Mouse (Mus musculus): ENCODE results near the gene Pwwp2b. TPM values are rescaled to one million over a fixed set of nuclear protein-coding genes. Genes with fewer than 3 reads are reported as not detected.

The Pwwp2b gene
- 2.3 and 2.7 TPM in 2 replicates for polyA plus RNA-seq (2016; fragmentation: Nextera tagmentation; extraction: Ambion mirVana)

- under 1% methylated on average over 70 of the region's 72 CpGs for WGBS (ENCODE audit: insufficient replicate concordance)
- H3K27me3 ChIP-seq (replicated peaks), result peaks cover 55% of the 10 kb centered on the region
- ATAC-seq, result peak; percentile 71
- peaks cover 64% of the 10 kb centered on the region for H3K4me1 ChIP-seq
- peak within 1 kb of the TSS; percentile 59 for H3K27ac ChIP-seq
- peak within 1 kb of the TSS; percentile 82 for H3K4me2 ChIP-seq
- no peaks in the 10 kb centered on the region for H3K36me3 ChIP-seq
- H3K9ac ChIP-seq, result peak within 1 kb of the TSS; percentile 64
- no peaks in the 10 kb centered on the region for H3K9me3 ChIP-seq (replicated peaks)
- peak within 1 kb of the TSS; percentile 64 for H3K4me3 ChIP-seq
Measured at GRCm38 (mm10) chr7:139247881-139248614, at the start of gene Pwwp2b. Pwwp2b (plus strand) TSS chr7:139248482.

- no peak for ATAC-seq
- no peak overlapping the region for H3K27ac ChIP-seq
- H3K9ac ChIP-seq, result no peak overlapping the region
- no peaks in the 10 kb centered on the region for H3K36me3 ChIP-seq
- H3K4me3 ChIP-seq, result no peak overlapping the region
- H3K4me2 ChIP-seq, result no peak overlapping the region
- 27% methylated on average over 7 of the region's 7 CpGs for WGBS (ENCODE audit: insufficient replicate concordance)
- H3K27me3 ChIP-seq (replicated peaks), result peaks cover 23% of the 10 kb centered on the region
- H3K4me1 ChIP-seq, result no peaks in the 10 kb centered on the region
- H3K9me3 ChIP-seq (replicated peaks), result no peaks in the 10 kb centered on the region
Measured at GRCm38 (mm10) chr7:139200108-139200507, 48.2 kb upstream of the Pwwp2b start.

- no peaks in the 10 kb centered on the region for H3K36me3 ChIP-seq
- H3K27ac ChIP-seq, result no peak overlapping the region
- H3K9me3 ChIP-seq (replicated peaks), result no peaks in the 10 kb centered on the region
- peaks cover 23% of the 10 kb centered on the region for H3K27me3 ChIP-seq (replicated peaks)
- H3K4me3 ChIP-seq, result no peak overlapping the region
- WGBS (ENCODE audit: insufficient replicate concordance), result 34% methylated on average over 6 of the region's 6 CpGs
- no peaks in the 10 kb centered on the region for H3K4me1 ChIP-seq
- no peak overlapping the region for H3K4me2 ChIP-seq
- H3K9ac ChIP-seq, result no peak overlapping the region
- no peak for ATAC-seq
Measured at GRCm38 (mm10) chr7:139201209-139201608, 47.1 kb upstream of the Pwwp2b start.

GRCm38 (mm10) chr7:139208023-139208772 lies 40.1 kb upstream of the Pwwp2b start:
- Histone ChIP-seq H3K4me2 (no peak overlapping the region), H3K9me3 (replicated peaks) (no peaks in the 10 kb centered on the region), H3K9ac (no peak overlapping the region), H3K27ac (no peak overlapping the region), H3K4me1 (peaks cover 16% of the 10 kb centered on the region), H3K4me3 (no peak overlapping the region), H3K36me3 (no peaks in the 10 kb centered on the region), H3K27me3 (replicated peaks) (no peaks in the 10 kb centered on the region; the same call in 1 of the 2 replicates)
- no peak for ATAC-seq
- 10% methylated on average over 7 of the region's 7 CpGs for WGBS (ENCODE audit: insufficient replicate concordance)

- Histone ChIP-seq H3K9ac (no peak overlapping the region), H3K4me3 (no peak overlapping the region), H3K27me3 (replicated peaks) (no peaks in the 10 kb centered on the region; the same call in 1 of the 2 replicates), H3K9me3 (replicated peaks) (no peaks in the 10 kb centered on the region), H3K27ac (no peak overlapping the region), H3K4me2 (no peak overlapping the region), H3K36me3 (no peaks in the 10 kb centered on the region), H3K4me1 (peaks cover 21% of the 10 kb centered on the region)
- ATAC-seq, result no peak
- 72% methylated on average over 4 of the region's 4 CpGs for WGBS (ENCODE audit: insufficient replicate concordance)
Measured at GRCm38 (mm10) chr7:139208773-139209095, 39.5 kb upstream of the Pwwp2b start.

GRCm38 (mm10) chr7:139211761-139212160 lies 36.5 kb upstream of the Pwwp2b start:
- H3K4me1 ChIP-seq, result peaks cover 22% of the 10 kb centered on the region
- H3K4me2 ChIP-seq, result no peak overlapping the region
- H3K27ac ChIP-seq, result no peak overlapping the region
- no peak overlapping the region for H3K4me3 ChIP-seq
- no peaks in the 10 kb centered on the region; the same call in 1 of the 2 replicates for H3K27me3 ChIP-seq (replicated peaks)
- H3K36me3 ChIP-seq, result no peaks in the 10 kb centered on the region
- WGBS (ENCODE audit: insufficient replicate concordance), result 81% methylated on average over 6 of the region's 6 CpGs
- no peak overlapping the region for H3K9ac ChIP-seq
- H3K9me3 ChIP-seq (replicated peaks), result no peaks in the 10 kb centered on the region
- ATAC-seq, result no peak

- no peaks in the 10 kb centered on the region for H3K36me3 ChIP-seq
- peaks cover 22% of the 10 kb centered on the region for H3K4me1 ChIP-seq
- peak within 1 kb of the TSS; percentile 62 for H3K4me3 ChIP-seq
- no peaks in the 10 kb centered on the region for H3K9me3 ChIP-seq (replicated peaks)
- peak within 1 kb of the TSS; percentile 76 for H3K4me2 ChIP-seq
- H3K9ac ChIP-seq, result peak within 1 kb of the TSS; percentile 62
- ATAC-seq, result peak; percentile 98
- peak within 1 kb of the TSS; percentile 64; the same call in 1 of the 2 replicates for H3K27ac ChIP-seq
- H3K27me3 ChIP-seq (replicated peaks), result no peaks in the 10 kb centered on the region
- 2% methylated on average over 53 of the region's 53 CpGs for WGBS (ENCODE audit: insufficient replicate concordance)
Measured at GRCm38 (mm10) chr7:139212754-139213745, 35.2 kb upstream of the Pwwp2b start, which contains the start of the genes Lrrc27 and Stk32c. Lrrc27 (plus strand) TSS chr7:139212988. Stk32c (minus strand) TSS chr7:139213307.

- no peaks in the 10 kb centered on the region for H3K27me3 ChIP-seq (replicated peaks)
- no peak overlapping the region for H3K27ac ChIP-seq
- H3K36me3 ChIP-seq, result no peaks in the 10 kb centered on the region
- peaks cover 15% of the 10 kb centered on the region for H3K4me1 ChIP-seq
- H3K9ac ChIP-seq, result peak overlapping the region; percentile 49; the same call in 1 of the 2 replicates
- H3K9me3 ChIP-seq (replicated peaks), result no peaks in the 10 kb centered on the region
- peak overlapping the region; percentile 76 for H3K4me2 ChIP-seq
- H3K4me3 ChIP-seq, result peak overlapping the region; percentile 62
- WGBS (ENCODE audit: insufficient replicate concordance), result 66% methylated on average over 3 of the region's 3 CpGs
- no peak for ATAC-seq
Measured at GRCm38 (mm10) chr7:139213751-139214150, 34.5 kb upstream of the Pwwp2b start.

- H3K27me3 ChIP-seq (replicated peaks), result no peaks in the 10 kb centered on the region
- ATAC-seq, result no peak
Measured at GRCm38 (mm10) chr7:139214160-139214559, 34.1 kb upstream of the Pwwp2b start.

GRCm38 (mm10) chr7:139214596-139215340 lies 33.5 kb upstream of the Pwwp2b start:
- ATAC-seq, result no peak
- Histone ChIP-seq H3K9me3 (replicated peaks) (no peaks in the 10 kb centered on the region), H3K4me2 (no peak overlapping the region), H3K27me3 (replicated peaks) (no peaks in the 10 kb centered on the region), H3K9ac (no peak overlapping the region), H3K4me3 (no peak overlapping the region), H3K36me3 (no peaks in the 10 kb centered on the region), H3K4me1 (peaks cover 15% of the 10 kb centered on the region), H3K27ac (no peak overlapping the region)
- WGBS (ENCODE audit: insufficient replicate concordance), result 74% methylated on average over 14 of the region's 14 CpGs

More at GRCm38 (mm10) chr7:139214160-139214559, 34.1 kb upstream of the Pwwp2b start:
- peaks cover 15% of the 10 kb centered on the region for H3K4me1 ChIP-seq
- H3K4me2 ChIP-seq, result no peak overlapping the region
- no peak overlapping the region for H3K4me3 ChIP-seq
- H3K27ac ChIP-seq, result no peak overlapping the region
- no peaks in the 10 kb centered on the region for H3K36me3 ChIP-seq
- H3K9ac ChIP-seq, result no peak overlapping the region
- 60% methylated on average over 3 of the region's 3 CpGs for WGBS (ENCODE audit: insufficient replicate concordance)
- no peaks in the 10 kb centered on the region for H3K9me3 ChIP-seq (replicated peaks)

GRCm38 (mm10) chr7:139215516-139215915 lies 32.8 kb upstream of the Pwwp2b start:
- no peak overlapping the region for H3K4me3 ChIP-seq
- no peaks in the 10 kb centered on the region for H3K27me3 ChIP-seq (replicated peaks)
- H3K27ac ChIP-seq, result no peak overlapping the region
- H3K36me3 ChIP-seq, result no peaks in the 10 kb centered on the region
- WGBS (ENCODE audit: insufficient replicate concordance), result 65% methylated on average over 1 of the region's 1 CpGs
- no peak overlapping the region for H3K4me2 ChIP-seq
- no peak overlapping the region for H3K9ac ChIP-seq
- ATAC-seq, result no peak
- peaks cover 15% of the 10 kb centered on the region for H3K4me1 ChIP-seq
- no peaks in the 10 kb centered on the region for H3K9me3 ChIP-seq (replicated peaks)
